Mouse (Mus musculus) forebrain, embryonic 16.5 days (tissue): ENCODE measurements around the gene Fzd4. TPM values are rescaled to one million over a fixed set of nuclear protein-coding genes. Genes with fewer than 3 reads are reported as not detected.

ENCODE experiments used
- ATAC-seq: fragments of 200-750 bp; cut with Nextera tagmentation; 2 replicates; pipeline ENCODE4 v1.8.0; 2017; ENCODE audit warnings: mild to moderate bottlenecking, moderate library complexity
- H3K27ac ChIP-seq: fragments of 300-500 bp; sonication (generic); 2 replicates; pipeline ENCODE4 v1.5.1; 2014; ENCODE audit warnings: low read length, control low read depth
- H3K27me3 ChIP-seq: fragments of 300-500 bp; sonication (generic); replicated peaks from 2 replicates; pipeline ENCODE4 v1.6.1; 2014; ENCODE audit warnings: low read length; ENCODE audit not compliant: control insufficient read depth, insufficient read depth
- H3K36me3 ChIP-seq: fragments of 300-500 bp; sonication (generic); 2 replicates; pipeline ENCODE4 v1.6.1; 2014; ENCODE audit not compliant: control insufficient read depth, insufficient read depth
- H3K4me1 ChIP-seq: fragments of 300-500 bp; sonication (generic); replicated peaks from 2 replicates; pipeline ENCODE4 v1.6.1; 2014; ENCODE audit warnings: low read length; ENCODE audit not compliant: control insufficient read depth, insufficient read depth
- H3K4me2 ChIP-seq: fragments of 300-500 bp; sonication (generic); 2 replicates; pipeline ENCODE4 v1.6.1; 2014; ENCODE audit warnings: mild to moderate bottlenecking, low read length, control low read depth
- H3K4me3 ChIP-seq: fragments of 300-500 bp; sonication (generic); replicated peaks from 2 replicates; pipeline ENCODE4 v1.5.1; 2014; ENCODE audit warnings: mild to moderate bottlenecking, low read length, control low read depth
- H3K9ac ChIP-seq: fragments of 300-500 bp; sonication (generic); replicated peaks from 2 replicates; pipeline ENCODE4 v1.6.1; 2014; ENCODE audit warnings: low read depth, low read length, control low read depth
- H3K9me3 ChIP-seq: fragments of 300-500 bp; sonication (generic); 2 replicates; pipeline ENCODE4 v1.6.1; 2016; ENCODE audit warnings: low read length; ENCODE audit not compliant: control insufficient read depth
- WGBS: fragments of 180-500 bp; shearing (Covaris S2); extraction: QIAGEN DNeasy Blood & Tissue Kit; methylation state at CpG from one replicate; pipeline ENCODE4 v1.1.7; 2014; 5-methylcytosine and 5-hydroxymethylcytosine counted together
- polyA plus RNA-seq: library from polyadenylated mRNA; unstranded; fragments of >200 nt; fragmentation: Nextera tagmentation; extraction: Ambion mirVana; gene quantifications from 2 replicates; pipeline ENCODE4 v1.2.1, GENCODE M21; 2015

Fzd4 gene
- polyA plus RNA-seq, 1 experiment from 2014 or later = 1.6 TPM

- 92% methylated on average over 5 of the region's 5 CpGs for WGBS
- H3K4me3 ChIP-seq = no peak overlapping the region
- H3K9ac ChIP-seq = no peak overlapping the region
- 0 out of 2 replicates have a peak, but pooled peaks cover 2% of the 10 kb centered on the region for H3K4me1 ChIP-seq
- ATAC-seq = no peak
- H3K27ac ChIP-seq = no peak overlapping the region
- H3K36me3 ChIP-seq = no peaks in the 10 kb centered on the region
- no peak overlapping the region for H3K4me2 ChIP-seq
- no peaks in the 10 kb centered on the region for H3K9me3 ChIP-seq
- H3K27me3 ChIP-seq = no peaks in the 10 kb centered on the region
Measured at GRCm38 (mm10) chr7:89421294-89421693, 17.1 kb downstream of the Fzd4 start.

- 54% methylated on average over 8 of the region's 8 CpGs for WGBS
- H3K9ac ChIP-seq = no peak overlapping the region
- no peak for ATAC-seq
- H3K36me3 ChIP-seq = no peaks in the 10 kb centered on the region
- no peaks in the 10 kb centered on the region for H3K9me3 ChIP-seq
- no peaks in the 10 kb centered on the region for H3K27me3 ChIP-seq
- H3K4me3 ChIP-seq = no peak overlapping the region
- H3K27ac ChIP-seq = no peak overlapping the region
- 0 out of 2 replicates have a peak, but pooled peaks cover 2% of the 10 kb centered on the region for H3K4me1 ChIP-seq
- H3K4me2 ChIP-seq = no peak overlapping the region
Measured at GRCm38 (mm10) chr7:89422650-89423049, 18.5 kb downstream of the Fzd4 start.

GRCm38 (mm10) chr7:89423194-89423593, 19.0 kb downstream of the Fzd4 start:
- Histone ChIP-seq H3K4me1 (0 out of 2 replicates have a peak, but pooled peaks cover 2% of the 10 kb centered on the region), H3K4me2 (no peak overlapping the region), H3K27ac (no peak overlapping the region), H3K9ac (no peak overlapping the region), H3K36me3 (no peaks in the 10 kb centered on the region), H3K27me3 (no peaks in the 10 kb centered on the region), H3K9me3 (no peaks in the 10 kb centered on the region), H3K4me3 (no peak overlapping the region)
- WGBS = 36% methylated on average over 5 of the region's 5 CpGs
- no peak for ATAC-seq

GRCm38 (mm10) chr7:89423688-89424255, 19.6 kb downstream of the Fzd4 start:
- 66% methylated on average over 8 of the region's 8 CpGs for WGBS
- ATAC-seq = no peak
- no peak overlapping the region for H3K9ac ChIP-seq

GRCm38 (mm10) chr7:89424659-89425058, 20.5 kb downstream of the Fzd4 start:
- 84% methylated on average over 5 of the region's 5 CpGs for WGBS
- no peaks in the 10 kb centered on the region for H3K27me3 ChIP-seq
- no peaks in the 10 kb centered on the region for H3K4me1 ChIP-seq
- H3K36me3 ChIP-seq = no peaks in the 10 kb centered on the region
- no peak overlapping the region for H3K4me2 ChIP-seq
- H3K27ac ChIP-seq = no peak overlapping the region
- no peak overlapping the region for H3K4me3 ChIP-seq
- no peaks in the 10 kb centered on the region for H3K9me3 ChIP-seq
- no peak overlapping the region for H3K9ac ChIP-seq
- ATAC-seq = no peak

More at GRCm38 (mm10) chr7:89423688-89424255, 19.6 kb downstream of the Fzd4 start:
- no peaks in the 10 kb centered on the region for H3K27me3 ChIP-seq
- H3K27ac ChIP-seq = no peak overlapping the region
- H3K4me1 ChIP-seq = no peaks in the 10 kb centered on the region
- H3K36me3 ChIP-seq = no peaks in the 10 kb centered on the region
- H3K9me3 ChIP-seq = no peaks in the 10 kb centered on the region
- no peak overlapping the region for H3K4me3 ChIP-seq
- H3K4me2 ChIP-seq = no peak overlapping the region

GRCm38 (mm10) chr7:89425803-89426725, 21.9 kb downstream of the Fzd4 start:
- WGBS = 82% methylated on average over 11 of the region's 11 CpGs
- Histone ChIP-seq H3K27me3 (no peaks in the 10 kb centered on the region), H3K4me2 (no peak overlapping the region), H3K9ac (no peak overlapping the region), H3K27ac (no peak overlapping the region), H3K36me3 (no peaks in the 10 kb centered on the region), H3K4me3 (no peak overlapping the region), H3K9me3 (no peaks in the 10 kb centered on the region), H3K4me1 (no peaks in the 10 kb centered on the region)
- ATAC-seq = no peak

GRCm38 (mm10) chr7:89427101-89427500, 22.9 kb downstream of the Fzd4 start:
- WGBS = 62% methylated on average over 5 of the region's 5 CpGs
- Histone ChIP-seq H3K36me3 (no peaks in the 10 kb centered on the region), H3K4me2 (no peak overlapping the region), H3K9ac (no peak overlapping the region), H3K4me1 (no peaks in the 10 kb centered on the region), H3K4me3 (no peak overlapping the region), H3K27me3 (no peaks in the 10 kb centered on the region), H3K27ac (no peak overlapping the region), H3K9me3 (no peaks in the 10 kb centered on the region)
- no peak for ATAC-seq

- Histone ChIP-seq H3K9me3 (no peaks in the 10 kb centered on the region), H3K9ac (no peak overlapping the region), H3K27me3 (no peaks in the 10 kb centered on the region), H3K36me3 (no peaks in the 10 kb centered on the region), H3K27ac (no peak overlapping the region), H3K4me1 (peaks cover 9% of the 10 kb centered on the region), H3K4me3 (no peak overlapping the region), H3K4me2 (no peak overlapping the region)
- ATAC-seq = no peak
- 84% methylated on average over 5 of the region's 5 CpGs for WGBS
Measured at GRCm38 (mm10) chr7:89428804-89429203, 24.6 kb downstream of the Fzd4 start.

- H3K9ac ChIP-seq = no peak overlapping the region
- WGBS = 68% methylated on average over 1 of the region's 1 CpGs
- H3K27ac ChIP-seq = no peak overlapping the region
- no peaks in the 10 kb centered on the region for H3K9me3 ChIP-seq
- H3K4me3 ChIP-seq = no peak overlapping the region
- ATAC-seq = no peak
- H3K4me1 ChIP-seq = peaks cover 9% of the 10 kb centered on the region
- H3K36me3 ChIP-seq = no peaks in the 10 kb centered on the region
- no peaks in the 10 kb centered on the region for H3K27me3 ChIP-seq
- H3K4me2 ChIP-seq = no peak overlapping the region
Measured at GRCm38 (mm10) chr7:89429326-89429725, 25.2 kb downstream of the Fzd4 start.
